Mouse (Mus musculus): ENCODE data around the gene Plin2.

GRCm38 (mm10) chr4:86717176-86717575, 47.3 kb upstream of the Plin2 start:
- TF ChIP-seq CTCF (IDR thresholded peaks at IDR 0.05) (no peak), EP300 (IDR thresholded peaks at IDR 0.05) (no peak)
